Mouse (Mus musculus) kidney, adult 2 months (tissue): ENCODE measurements around the gene Vapa. TPM values are rescaled to one million over a fixed set of nuclear protein-coding genes. Genes with fewer than 3 reads are reported as not detected.

Experiments used
- DNase-seq: peaks from one replicate; pipeline ENCODE4 v3.0.0; 2021
- H3K27ac ChIP-seq: fragments of 200-500 bp; 2 replicates; pipeline ENCODE4 v1.5.1; 2012; ENCODE audit warnings: low read depth, low read length, control low read depth, inconsistent platforms; ENCODE audit not compliant: insufficient read depth
- H3K27me3 ChIP-seq: fragments of 200-500 bp; replicated peaks from 2 replicates; pipeline ENCODE4 v1.6.1; 2012; ENCODE audit warnings: mild to moderate bottlenecking, moderate library complexity, low read length, inconsistent platforms; ENCODE audit not compliant: control insufficient read depth, insufficient read depth
- H3K36me3 ChIP-seq: fragments of 200-500 bp; 2 replicates; pipeline ENCODE4 v1.6.1; 2012; ENCODE audit warnings: mild to moderate bottlenecking, moderate library complexity, low read length, inconsistent platforms; ENCODE audit not compliant: control insufficient read depth, insufficient read depth
- H3K4me1 ChIP-seq: fragments of 200-500 bp; 2 replicates; pipeline ENCODE4 v1.6.1; 2011; ENCODE audit warnings: low read length; ENCODE audit not compliant: control insufficient read depth, insufficient read depth
- H3K4me3 ChIP-seq: fragments of 200-500 bp; 2 replicates; pipeline ENCODE4 v1.5.1; 2011; ENCODE audit warnings: mild to moderate bottlenecking, low read depth, low read length, control low read depth; ENCODE audit not compliant: insufficient read depth
- CTCF ChIP-seq: fragments of 200-500 bp; conservative IDR thresholded peaks from 2 replicates; pipeline ENCODE4 v1.5.1; 2011; ENCODE audit warnings: low read depth, mild to moderate bottlenecking, control low read depth, low read length, moderate library complexity, mixed read lengths; ENCODE audit not compliant: insufficient read depth, insufficient read length
- POLR2A ChIP-seq: fragments of 200-500 bp; IDR thresholded peaks from one replicate; pipeline ENCODE4 v1.6.1; 2011; ENCODE audit warnings: low read depth, low read length, control low read depth
- WGBS: fragments of 180-500 bp; shearing (Covaris S2); methylation state at CpG from one replicate; pipeline ENCODE4 v1.1.7; 2018; 5-methylcytosine and 5-hydroxymethylcytosine counted together
- polyA plus RNA-seq: library from polyadenylated mRNA; depleted of rRNA; stranded (reverse); fragments of >200 nt; gene quantifications from 2 replicates; pipeline ENCODE4 v1.2.3, GENCODE M21; 2012

Vapa gene
- polyA plus RNA-seq, 1 experiment, result 21.2 TPM

GRCm38 (mm10) chr17:65608743-65609142 lies 4.6 kb downstream of the Vapa start:
- 63% methylated on average over 5 of the region's 5 CpGs for WGBS
- Histone ChIP-seq H3K4me1 (peaks cover 28% of the 10 kb centered on the region), H3K4me3 (no peak overlapping the region), H3K36me3 (no peaks in the 10 kb centered on the region), H3K27me3 (no peaks in the 10 kb centered on the region), H3K27ac (no peak overlapping the region)
- TF ChIP-seq CTCF (no peak), POLR2A (no peak)
- DNase-seq, result no peak

DNA sequence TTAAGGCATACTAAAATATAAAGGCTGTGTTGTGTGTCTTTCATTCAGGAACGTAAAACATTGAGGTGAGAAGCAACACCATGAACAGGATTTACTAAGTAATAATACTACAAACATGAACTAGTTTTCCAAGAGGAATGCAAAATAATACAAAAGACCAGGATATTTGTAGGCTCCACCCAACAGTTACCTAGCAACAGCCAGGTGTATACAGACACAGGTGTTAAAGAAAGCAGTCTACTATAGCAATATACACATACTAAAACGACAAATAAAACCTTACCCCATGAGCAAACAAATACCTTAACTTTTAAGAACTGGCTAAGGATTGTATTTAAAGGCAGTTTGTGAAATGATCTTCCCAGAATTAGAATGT lies 5.1 kb downstream of the Vapa start:
- TF ChIP-seq POLR2A (no peak), CTCF (no peak)
- H3K36me3 ChIP-seq, result no peaks in the 10 kb centered on the region
- WGBS, result 72% methylated on average over 2 of the region's 2 CpGs
- no peak for DNase-seq
- no peaks in the 10 kb centered on the region for H3K27me3 ChIP-seq
- peaks cover 28% of the 10 kb centered on the region for H3K4me1 ChIP-seq
- H3K27ac ChIP-seq, result no peak overlapping the region
- no peak overlapping the region for H3K4me3 ChIP-seq

DNA sequence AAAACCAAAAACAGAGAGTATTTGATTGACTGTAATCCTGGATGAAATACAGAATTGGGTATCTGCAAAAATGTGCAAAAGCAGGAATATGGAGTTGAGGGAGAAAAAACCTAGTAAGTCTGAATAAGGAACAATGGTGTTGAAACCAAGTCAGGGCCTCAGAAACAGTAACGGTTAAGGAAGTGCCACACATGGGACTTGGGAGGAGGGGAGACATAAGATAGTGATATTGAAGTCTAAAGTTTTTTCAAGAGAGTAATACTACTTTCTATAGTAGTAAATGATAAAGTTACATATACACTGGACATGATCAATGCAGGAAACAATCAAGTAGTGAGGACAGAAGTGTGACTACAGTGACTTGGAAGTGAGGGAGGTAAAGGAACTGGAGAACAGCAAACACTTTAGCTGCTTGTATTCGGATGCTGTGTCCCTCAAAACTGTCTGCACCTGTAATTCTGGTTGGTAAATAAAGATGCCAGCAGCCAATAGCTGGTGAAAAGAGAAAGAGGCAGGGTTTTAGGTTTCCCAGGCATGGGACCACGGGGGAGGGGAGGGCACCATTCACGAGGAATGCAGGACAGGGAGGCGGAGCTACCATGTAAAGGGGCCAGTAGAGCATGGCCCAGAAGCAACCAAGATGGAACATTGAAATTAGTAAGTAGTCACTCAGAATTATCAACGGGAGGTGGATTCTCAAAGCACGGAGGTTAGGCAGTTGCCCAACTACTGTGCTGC lies 5.6 kb downstream of the Vapa start:
- Histone ChIP-seq H3K27ac (no peak overlapping the region), H3K27me3 (no peaks in the 10 kb centered on the region), H3K4me3 (no peak overlapping the region), H3K36me3 (no peaks in the 10 kb centered on the region), H3K4me1 (peaks cover 28% of the 10 kb centered on the region)
- 30% methylated on average over 7 of the region's 7 CpGs for WGBS
- TF ChIP-seq CTCF, result no peak
- TF ChIP-seq POLR2A, result no peak
- peak; percentile 19 for DNase-seq

DNA sequence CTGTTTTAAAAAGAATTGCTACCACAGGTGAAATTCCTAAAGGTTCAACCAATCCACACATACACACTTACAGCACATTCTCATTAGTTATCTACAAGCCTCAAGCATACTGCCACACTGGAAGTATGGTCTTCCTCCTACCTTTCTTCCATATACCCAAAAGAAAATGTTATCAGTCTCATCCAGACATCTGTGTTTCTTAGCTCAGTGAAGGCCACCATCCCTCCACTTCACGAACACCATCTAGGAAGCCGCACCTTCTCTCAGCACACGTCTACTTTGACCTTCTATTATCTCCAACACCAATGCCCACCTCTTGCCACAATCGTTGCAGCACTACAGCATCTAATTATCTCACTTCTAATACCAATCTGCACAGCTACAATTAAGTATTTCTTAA lies 7.3 kb downstream of the Vapa start:
- TF ChIP-seq POLR2A (no peak), CTCF (no peak)
- no peak for DNase-seq
- WGBS, result 68% methylated on average over 4 of the region's 4 CpGs
- Histone ChIP-seq H3K27me3 (no peaks in the 10 kb centered on the region), H3K4me3 (no peak overlapping the region), H3K27ac (no peak overlapping the region), H3K4me1 (peaks cover 26% of the 10 kb centered on the region), H3K36me3 (no peaks in the 10 kb centered on the region)

DNA sequence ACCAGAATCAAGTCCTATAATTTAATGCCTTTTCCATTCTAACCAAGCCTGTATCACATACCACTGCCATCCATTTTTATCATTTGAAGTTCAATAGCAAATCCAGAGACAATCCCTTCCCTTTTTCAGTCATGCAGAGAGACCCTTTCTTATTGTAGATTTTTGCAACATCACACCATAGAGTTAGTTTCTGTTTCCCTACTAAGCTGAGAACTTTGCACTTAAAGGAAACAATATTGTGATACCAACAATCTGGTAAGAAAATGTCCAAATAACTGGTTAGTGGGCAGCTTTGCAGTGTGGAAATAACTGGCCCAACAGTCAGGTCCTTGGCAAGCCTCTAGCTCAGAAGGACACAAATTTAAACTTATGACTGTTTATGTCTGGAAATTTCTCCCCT lies 8.5 kb downstream of the Vapa start:
- H3K36me3 ChIP-seq, result no peaks in the 10 kb centered on the region
- no peak overlapping the region for H3K4me3 ChIP-seq
- H3K4me1 ChIP-seq, result peaks cover 24% of the 10 kb centered on the region
- H3K27me3 ChIP-seq, result no peaks in the 10 kb centered on the region
- no peak for TF ChIP-seq CTCF
- no peak overlapping the region for H3K27ac ChIP-seq
- no peak for DNase-seq

GRCm38 (mm10) chr17:65604315-65604714 lies 9.0 kb downstream of the Vapa start:
- no peak for DNase-seq
- no peak overlapping the region for H3K4me3 ChIP-seq
- H3K27ac ChIP-seq, result no peak overlapping the region
- peaks cover 24% of the 10 kb centered on the region for H3K4me1 ChIP-seq
- no peaks in the 10 kb centered on the region for H3K27me3 ChIP-seq
- TF ChIP-seq CTCF (no peak), POLR2A (no peak)
- no peaks in the 10 kb centered on the region for H3K36me3 ChIP-seq

GRCm38 (mm10) chr17:65597857-65598486 lies 15.4 kb downstream of the Vapa start:
- no peak for DNase-seq
- TF ChIP-seq POLR2A, result no peak
- no peak for TF ChIP-seq CTCF
- Histone ChIP-seq H3K36me3 (no peaks in the 10 kb centered on the region; the same call in 1 of the 2 replicates), H3K27ac (no peak overlapping the region), H3K4me3 (no peak overlapping the region), H3K27me3 (no peaks in the 10 kb centered on the region), H3K4me1 (peaks cover 9% of the 10 kb centered on the region; the same call in 1 of the 2 replicates)
- WGBS, result 73% methylated on average over 3 of the region's 3 CpGs
